Mouse (Mus musculus) layer of hippocampus, postnatal 14 days (tissue): Measurements from ENCODE around the gene Atp6v0d1. TPM values are rescaled to one million over a fixed set of nuclear protein-coding genes. Genes with fewer than 3 reads are reported as not detected.

Experiments
- DNase-seq, 2 experiments: peaks; one replicate each; pipeline ENCODE4 v3.0.0; 2021 to 2022; ENCODE audit warnings: low spot score in 2 of 2, mixed read lengths in 1 of 2
- total RNA-seq, 2 experiments: library from RNA; stranded (reverse); gene quantifications; 2 replicates each; pipeline ENCODE4 v1.2.3; 2021

Atp6v0d1 gene
- total RNA-seq, 2 experiments from 2014 or later = 321 to 323 TPM

GRCm38 (mm10) chr8:105542032-105542656, 23.7 kb downstream of the Atp6v0d1 start:
- DNase-seq = no peak

GRCm38 (mm10) chr8:105538940-105539339, 26.9 kb downstream of the Atp6v0d1 start:
- DNase-seq = no peak

- DNase-seq = no peak
These were observed 28.7 kb downstream of the Atp6v0d1 start for GRCm38 (mm10) chr8:105537011-105537677.

GRCm38 (mm10) chr8:105536546-105536945, 29.3 kb downstream of the Atp6v0d1 start:
- no peak for DNase-seq

GRCm38 (mm10) chr8:105533892-105534329, 31.9 kb downstream of the Atp6v0d1 start:
- DNase-seq = peak; percentile 53 to 69

GRCm38 (mm10) chr8:105533439-105533838, 32.4 kb downstream of the Atp6v0d1 start:
- no peak for DNase-seq

- no peak for DNase-seq
These were observed 34.1 kb downstream of the Atp6v0d1 start for GRCm38 (mm10) chr8:105531774-105532173.

GRCm38 (mm10) chr8:105529271-105529670, 36.6 kb downstream of the Atp6v0d1 start:
- no peak for DNase-seq

GRCm38 (mm10) chr8:105528206-105528605, 37.6 kb downstream of the Atp6v0d1 start:
- DNase-seq = no peak

GRCm38 (mm10) chr8:105527110-105527509, 38.7 kb downstream of the Atp6v0d1 start:
- DNase-seq = no peak

GRCm38 (mm10) chr8:105522890-105523289, 43.0 kb downstream of the Atp6v0d1 start:
- DNase-seq = no peak

GRCm38 (mm10) chr8:105521995-105522769, 43.7 kb downstream of the Atp6v0d1 start:
- DNase-seq = no peak

- DNase-seq = no peak
These were observed 44.8 kb downstream of the Atp6v0d1 start for GRCm38 (mm10) chr8:105521061-105521460.

- DNase-seq = no peak
These were observed 45.3 kb downstream of the Atp6v0d1 start for GRCm38 (mm10) chr8:105520521-105520920.

- DNase-seq = no peak
These were observed 46.3 kb downstream of the Atp6v0d1 start for GRCm38 (mm10) chr8:105519591-105519990.

- peak; percentile 26 to 35 for DNase-seq
These were observed 47.2 kb downstream of the Atp6v0d1 start, which contains the start of gene Hsd11b2 for GRCm38 (mm10) chr8:105518436-105519313. TSS of gene Hsd11b2 (plus strand) at chr8:105518755.

GRCm38 (mm10) chr8:105517346-105517745, 48.5 kb downstream of the Atp6v0d1 start:
- no peak for DNase-seq

GRCm38 (mm10) chr8:105516018-105516645, 49.7 kb downstream of the Atp6v0d1 start:
- peak; percentile 74 to 79 for DNase-seq

GRCm38 (mm10) chr8:105514656-105515055, 51.2 kb downstream of the Atp6v0d1 start:
- no peak for DNase-seq

- DNase-seq = no peak
These were observed 51.7 kb downstream of the Atp6v0d1 start for GRCm38 (mm10) chr8:105514194-105514593.
